Mouse (Mus musculus): ENCODE results near the gene Pabpn1.

The Pabpn1 gene

GRCm38 (mm10) chr14:54893651-54894181 lies 1.4 kb downstream of the Pabpn1 start:
- DNase-seq (ENCODE audit: low read depth, low spot score), result peak; percentile 100

- DNase-seq (ENCODE audit: low read depth, low spot score), result no peak
Measured at GRCm38 (mm10) chr14:54894296-54895151, 2.2 kb downstream of the Pabpn1 start.

GRCm38 (mm10) chr14:54897445-54897844 lies 5.1 kb downstream of the Pabpn1 start:
- DNase-seq (ENCODE audit: low read depth, low spot score), result no peak

- peak; percentile 79 for DNase-seq (ENCODE audit: low read depth, low spot score)
Measured at GRCm38 (mm10) chr14:54900383-54900782, 8.1 kb downstream of the Pabpn1 start.

- no peak for DNase-seq (ENCODE audit: low read depth, low spot score)
Measured at GRCm38 (mm10) chr14:54903641-54904040, 11.3 kb downstream of the Pabpn1 start.

GRCm38 (mm10) chr14:54908682-54909081 lies 16.4 kb downstream of the Pabpn1 start:
- no peak for DNase-seq (ENCODE audit: low read depth, low spot score)

- DNase-seq (ENCODE audit: low read depth, low spot score), result no peak
Measured at GRCm38 (mm10) chr14:54912109-54912850, 20.0 kb downstream of the Pabpn1 start.

- DNase-seq (ENCODE audit: low read depth, low spot score), result peak; percentile 72
Measured at GRCm38 (mm10) chr14:54912886-54913285, 20.6 kb downstream of the Pabpn1 start, which contains the start of gene Slc22a17. Gene Slc22a17, minus strand, starts transcription at chr14:54913132.

GRCm38 (mm10) chr14:54913343-54913742 lies 21.0 kb downstream of the Pabpn1 start:
- DNase-seq (ENCODE audit: low read depth, low spot score), result no peak

- no peak for DNase-seq (ENCODE audit: low read depth, low spot score)
Measured at GRCm38 (mm10) chr14:54920076-54920685, 27.9 kb downstream of the Pabpn1 start.

GRCm38 (mm10) chr14:54924641-54925348 lies 32.5 kb downstream of the Pabpn1 start:
- DNase-seq (ENCODE audit: low read depth, low spot score), result no peak

- no peak for DNase-seq (ENCODE audit: low read depth, low spot score)
Measured at GRCm38 (mm10) chr14:54925349-54926342, 33.3 kb downstream of the Pabpn1 start, which contains the start of gene Efs. Gene Efs, minus strand, starts transcription at chr14:54926126.

GRCm38 (mm10) chr14:54926401-54927158 lies 34.3 kb downstream of the Pabpn1 start:
- no peak for DNase-seq (ENCODE audit: low read depth, low spot score)

- no peak for DNase-seq (ENCODE audit: low read depth, low spot score)
Measured at GRCm38 (mm10) chr14:54927296-54927695, 35.0 kb downstream of the Pabpn1 start.

GRCm38 (mm10) chr14:54929801-54930200 lies 37.5 kb downstream of the Pabpn1 start:
- DNase-seq (ENCODE audit: low read depth, low spot score), result no peak

- DNase-seq (ENCODE audit: low read depth, low spot score), result no peak
Measured at GRCm38 (mm10) chr14:54930431-54930830, 38.1 kb downstream of the Pabpn1 start.

GRCm38 (mm10) chr14:54932645-54933150 lies 40.4 kb downstream of the Pabpn1 start, which contains the start of gene Il25:
Gene Il25, plus strand, starts transcription at chr14:54932695.
- DNase-seq (ENCODE audit: low read depth, low spot score), result no peak

- peak; percentile 81 for DNase-seq (ENCODE audit: low read depth, low spot score)
Measured at GRCm38 (mm10) chr14:54935904-54936830, 43.9 kb downstream of the Pabpn1 start, which contains the start of gene Cmtm5. Gene Cmtm5, plus strand, starts transcription at chr14:54936261.
